Mouse (Mus musculus): Measurements from ENCODE around the gene Prkg1. TPM values are rescaled to one million over a fixed set of nuclear protein-coding genes. Genes with fewer than 3 reads are reported as not detected.

Prkg1 gene
- polyA plus RNA-seq, 1 experiment from 2014 or later: 0.83 TPM

- 44% methylated on average over 1 of the region's 1 CpGs for WGBS (ENCODE audit: insufficient replicate concordance)
- ATAC-seq (ENCODE audit: low read depth): no peak
Measured at GRCm38 (mm10) chr19:31340898-31341297, 423.9 kb downstream of the Prkg1 start.

GRCm38 (mm10) chr19:31338355-31339101 is 426.3 kb downstream of the Prkg1 start:
- Histone ChIP-seq H3K4me3 (replicated peaks) (no peak overlapping the region), H3K27ac (no peak overlapping the region), H3K36me3 (no peaks in the 10 kb centered on the region), H3K27me3 (no peaks in the 10 kb centered on the region), H3K4me2 (no peak overlapping the region), H3K9me3 (replicated peaks) (no peaks in the 10 kb centered on the region), H3K4me1 (replicated peaks) (peaks cover 13% of the 10 kb centered on the region), H3K9ac (no peak overlapping the region)
- 65% methylated on average over 5 of the region's 5 CpGs for WGBS (ENCODE audit: insufficient replicate concordance)
- DNase-seq (no peak), ATAC-seq (ENCODE audit: low read depth) (no peak)

More at GRCm38 (mm10) chr19:31340898-31341297, 423.9 kb downstream of the Prkg1 start:
- Histone ChIP-seq H3K27ac (no peak overlapping the region), H3K36me3 (no peaks in the 10 kb centered on the region), H3K9me3 (replicated peaks) (no peaks in the 10 kb centered on the region), H3K4me3 (replicated peaks) (no peak overlapping the region), H3K4me1 (replicated peaks) (peaks cover 13% of the 10 kb centered on the region), H3K4me2 (no peak overlapping the region), H3K9ac (no peak overlapping the region), H3K27me3 (no peaks in the 10 kb centered on the region)
- DNase-seq: no peak

- Histone ChIP-seq H3K9ac (no peak overlapping the region), H3K27ac (no peak overlapping the region; the same call in 1 of the 2 replicates), H3K27me3 (no peaks in the 10 kb centered on the region), H3K9me3 (replicated peaks) (no peaks in the 10 kb centered on the region), H3K4me3 (replicated peaks) (no peak overlapping the region), H3K4me1 (replicated peaks) (peaks cover 13% of the 10 kb centered on the region), H3K36me3 (no peaks in the 10 kb centered on the region), H3K4me2 (no peak overlapping the region; the same call in 1 of the 2 replicates)
- ATAC-seq (ENCODE audit: low read depth) (no peak), DNase-seq (no peak)
- WGBS (ENCODE audit: insufficient replicate concordance): 22% methylated on average over 6 of the region's 6 CpGs
Measured at GRCm38 (mm10) chr19:31337863-31338217, 427.0 kb downstream of the Prkg1 start.

- Histone ChIP-seq H3K27me3 (no peaks in the 10 kb centered on the region), H3K4me1 (replicated peaks) (peaks cover 13% of the 10 kb centered on the region), H3K36me3 (no peaks in the 10 kb centered on the region), H3K9ac (no peak overlapping the region), H3K27ac (peak overlapping the region; percentile 13; the same call in 1 of the 2 replicates), H3K9me3 (replicated peaks) (no peaks in the 10 kb centered on the region), H3K4me3 (replicated peaks) (0 out of 2 replicates have a peak overlapping the region, but pooled peaks have one; percentile 6), H3K4me2 (peak overlapping the region; percentile 44)
- WGBS (ENCODE audit: insufficient replicate concordance): 9% methylated on average over 9 of the region's 9 CpGs
- ATAC-seq (ENCODE audit: low read depth) (peak; percentile 80), DNase-seq (no peak)
Measured at GRCm38 (mm10) chr19:31337163-31337862, 427.5 kb downstream of the Prkg1 start.

- H3K9me3 ChIP-seq (replicated peaks): no peaks in the 10 kb centered on the region
- no peak overlapping the region for H3K9ac ChIP-seq
- no peak overlapping the region for H3K4me3 ChIP-seq (replicated peaks)
- DNase-seq: no peak
- no peak overlapping the region for H3K4me2 ChIP-seq
- ATAC-seq (ENCODE audit: low read depth): no peak
- no peaks in the 10 kb centered on the region for H3K36me3 ChIP-seq
- no peak overlapping the region for H3K27ac ChIP-seq
- no peaks in the 10 kb centered on the region for H3K27me3 ChIP-seq
- H3K4me1 ChIP-seq (replicated peaks): peaks cover 13% of the 10 kb centered on the region
- 70% methylated on average over 3 of the region's 3 CpGs for WGBS (ENCODE audit: insufficient replicate concordance)
Measured at GRCm38 (mm10) chr19:31336381-31336780, 428.5 kb downstream of the Prkg1 start.

GRCm38 (mm10) chr19:31329893-31330292 is 434.9 kb downstream of the Prkg1 start:
- ATAC-seq (ENCODE audit: low read depth) (no peak), DNase-seq (no peak)
- Histone ChIP-seq H3K9ac (no peak overlapping the region), H3K27me3 (no peaks in the 10 kb centered on the region), H3K27ac (no peak overlapping the region), H3K4me1 (replicated peaks) (no peaks in the 10 kb centered on the region), H3K4me3 (replicated peaks) (no peak overlapping the region), H3K4me2 (no peak overlapping the region), H3K9me3 (replicated peaks) (no peaks in the 10 kb centered on the region), H3K36me3 (no peaks in the 10 kb centered on the region)
- WGBS (ENCODE audit: insufficient replicate concordance): 53% methylated on average over 5 of the region's 5 CpGs

- ATAC-seq (ENCODE audit: low read depth): no peak
- no peak overlapping the region for H3K4me2 ChIP-seq
- no peaks in the 10 kb centered on the region for H3K4me1 ChIP-seq (replicated peaks)
- H3K4me3 ChIP-seq (replicated peaks): no peak overlapping the region
- H3K9ac ChIP-seq: no peak overlapping the region
- WGBS (ENCODE audit: insufficient replicate concordance): 74% methylated on average over 3 of the region's 3 CpGs
- no peak overlapping the region for H3K27ac ChIP-seq
- no peaks in the 10 kb centered on the region for H3K9me3 ChIP-seq (replicated peaks)
- no peak for DNase-seq
- H3K36me3 ChIP-seq: no peaks in the 10 kb centered on the region
- H3K27me3 ChIP-seq: no peaks in the 10 kb centered on the region
Measured at GRCm38 (mm10) chr19:31304760-31305159, 460.1 kb downstream of the Prkg1 start.

GRCm38 (mm10) chr19:31291231-31291630 is 473.6 kb downstream of the Prkg1 start:
- H3K27ac ChIP-seq: no peak overlapping the region
- WGBS (ENCODE audit: insufficient replicate concordance): 67% methylated on average over 2 of the region's 2 CpGs
- H3K4me1 ChIP-seq (replicated peaks): no peaks in the 10 kb centered on the region
- no peak for ATAC-seq (ENCODE audit: low read depth)
- no peak overlapping the region for H3K4me2 ChIP-seq
- no peak overlapping the region for H3K9ac ChIP-seq
- DNase-seq: no peak
- H3K27me3 ChIP-seq: no peaks in the 10 kb centered on the region
- no peak overlapping the region for H3K4me3 ChIP-seq (replicated peaks)
- H3K36me3 ChIP-seq: no peaks in the 10 kb centered on the region
- no peaks in the 10 kb centered on the region for H3K9me3 ChIP-seq (replicated peaks)

- no peak overlapping the region for H3K4me2 ChIP-seq
- no peaks in the 10 kb centered on the region for H3K36me3 ChIP-seq
- H3K9ac ChIP-seq: no peak overlapping the region
- no peak for ATAC-seq (ENCODE audit: low read depth)
- no peaks in the 10 kb centered on the region for H3K4me1 ChIP-seq (replicated peaks)
- no peak overlapping the region for H3K27ac ChIP-seq
- H3K9me3 ChIP-seq (replicated peaks): no peaks in the 10 kb centered on the region
- H3K27me3 ChIP-seq: no peaks in the 10 kb centered on the region
- DNase-seq: no peak
- H3K4me3 ChIP-seq (replicated peaks): no peak overlapping the region
- 57% methylated on average over 3 of the region's 3 CpGs for WGBS (ENCODE audit: insufficient replicate concordance)
Measured at GRCm38 (mm10) chr19:31284581-31284980, 480.3 kb downstream of the Prkg1 start.

GRCm38 (mm10) chr19:31284126-31284525 is 480.7 kb downstream of the Prkg1 start:
- no peaks in the 10 kb centered on the region for H3K27me3 ChIP-seq
- no peaks in the 10 kb centered on the region for H3K4me1 ChIP-seq (replicated peaks)
- WGBS (ENCODE audit: insufficient replicate concordance): 85% methylated on average over 7 of the region's 7 CpGs
- no peak overlapping the region for H3K27ac ChIP-seq
- H3K4me2 ChIP-seq: no peak overlapping the region
- ATAC-seq (ENCODE audit: low read depth): no peak
- no peaks in the 10 kb centered on the region for H3K36me3 ChIP-seq
- no peaks in the 10 kb centered on the region for H3K9me3 ChIP-seq (replicated peaks)
- H3K4me3 ChIP-seq (replicated peaks): no peak overlapping the region
- no peak for DNase-seq
- H3K9ac ChIP-seq: no peak overlapping the region

- Histone ChIP-seq H3K27ac (no peak overlapping the region), H3K4me1 (replicated peaks) (no peaks in the 10 kb centered on the region), H3K36me3 (no peaks in the 10 kb centered on the region), H3K4me3 (replicated peaks) (no peak overlapping the region), H3K9ac (no peak overlapping the region), H3K27me3 (no peaks in the 10 kb centered on the region), H3K9me3 (replicated peaks) (no peaks in the 10 kb centered on the region), H3K4me2 (no peak overlapping the region)
- no peak for DNase-seq
- WGBS (ENCODE audit: insufficient replicate concordance): 63% methylated on average over 2 of the region's 2 CpGs
- ATAC-seq (ENCODE audit: low read depth): no peak
Measured at GRCm38 (mm10) chr19:31283617-31284016, 481.2 kb downstream of the Prkg1 start.

Measured in liver, embryonic 13.5 days (tissue).